Mouse (Mus musculus) granulocyte monocyte progenitor cell, adult 5-6 weeks (primary cell): ENCODE results near the gene Pdgfra. TPM values are rescaled to one million over a fixed set of nuclear protein-coding genes. Genes with fewer than 3 reads are reported as not detected.

ENCODE experiments used
- ATAC-seq: replicated peaks from 2 replicates; pipeline ENCODE4 v1.8.0; 2016; ENCODE audit warnings: mild to moderate bottlenecking, moderate TSS enrichment, inconsistent platforms; ENCODE audit not compliant: poor library complexity, severe bottlenecking
- total RNA-seq, 2 experiments: library from RNA; stranded (forward) in 1 of 2; stranded (reverse) in 1 of 2; fragments of 200-712, 200-1000 nt in 1 of 2; fragments of >200 nt in 1 of 2; fragmentation: Nextera tagmentation in 1 of 2; gene quantifications; 2 replicates each; pipeline ENCODE4 v1.2.3; 2014 to 2017

The Pdgfra gene
- total RNA-seq, 2 experiments from 2014 or later: not detected

DNA sequence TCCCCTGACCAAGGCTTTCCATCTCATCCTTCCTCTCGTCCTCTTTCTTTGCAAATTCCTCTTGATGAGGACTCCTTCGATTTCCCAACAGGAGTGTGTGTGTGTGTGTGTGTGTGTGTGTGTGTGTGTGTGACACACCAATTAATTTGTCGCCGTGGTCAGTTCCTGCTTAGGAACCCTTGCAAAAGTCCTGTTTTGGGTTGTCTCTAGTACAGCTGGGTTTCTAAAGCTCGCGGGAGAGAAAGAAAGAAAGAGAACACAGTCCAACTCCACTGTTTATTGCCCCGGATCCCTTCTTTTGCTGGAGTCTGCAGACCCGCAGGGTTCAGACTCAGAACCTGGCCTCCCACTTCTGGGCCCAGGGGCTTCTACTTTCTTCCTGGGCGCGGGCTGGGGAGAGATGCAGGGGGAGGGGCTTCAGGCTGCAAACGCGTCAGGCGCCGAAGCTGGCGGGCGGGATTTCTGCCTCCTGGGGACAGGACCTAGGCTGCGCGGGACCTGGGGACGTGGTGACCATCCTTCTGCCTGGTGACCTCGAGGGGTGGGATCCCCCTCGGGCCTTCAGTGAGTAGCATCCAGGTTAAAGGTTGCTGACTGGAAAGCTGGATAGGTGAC is 2.6 kb downstream of the Pdgfra start:
- no peak for ATAC-seq

DNA sequence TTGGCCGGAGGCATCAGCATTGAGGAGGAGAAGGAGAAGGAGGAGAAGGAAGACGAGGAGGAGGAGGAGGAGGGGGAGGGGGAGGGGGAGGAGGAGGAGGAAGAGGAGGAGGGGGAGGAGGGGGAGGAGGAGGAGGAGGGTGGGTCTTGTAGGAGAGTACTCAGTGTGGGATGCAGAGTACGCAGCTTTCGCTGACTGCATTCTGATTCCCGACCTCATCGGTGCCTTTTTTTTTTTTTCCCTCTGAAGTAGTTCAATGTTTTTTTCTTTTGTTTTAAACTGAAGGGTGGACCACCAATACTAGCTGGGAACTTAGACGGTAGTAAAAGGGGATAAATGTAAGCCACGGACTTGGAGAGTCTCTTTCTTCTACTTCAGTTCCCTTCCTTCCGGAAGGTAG is 3.2 kb downstream of the Pdgfra start:
- ATAC-seq: no peak

DNA sequence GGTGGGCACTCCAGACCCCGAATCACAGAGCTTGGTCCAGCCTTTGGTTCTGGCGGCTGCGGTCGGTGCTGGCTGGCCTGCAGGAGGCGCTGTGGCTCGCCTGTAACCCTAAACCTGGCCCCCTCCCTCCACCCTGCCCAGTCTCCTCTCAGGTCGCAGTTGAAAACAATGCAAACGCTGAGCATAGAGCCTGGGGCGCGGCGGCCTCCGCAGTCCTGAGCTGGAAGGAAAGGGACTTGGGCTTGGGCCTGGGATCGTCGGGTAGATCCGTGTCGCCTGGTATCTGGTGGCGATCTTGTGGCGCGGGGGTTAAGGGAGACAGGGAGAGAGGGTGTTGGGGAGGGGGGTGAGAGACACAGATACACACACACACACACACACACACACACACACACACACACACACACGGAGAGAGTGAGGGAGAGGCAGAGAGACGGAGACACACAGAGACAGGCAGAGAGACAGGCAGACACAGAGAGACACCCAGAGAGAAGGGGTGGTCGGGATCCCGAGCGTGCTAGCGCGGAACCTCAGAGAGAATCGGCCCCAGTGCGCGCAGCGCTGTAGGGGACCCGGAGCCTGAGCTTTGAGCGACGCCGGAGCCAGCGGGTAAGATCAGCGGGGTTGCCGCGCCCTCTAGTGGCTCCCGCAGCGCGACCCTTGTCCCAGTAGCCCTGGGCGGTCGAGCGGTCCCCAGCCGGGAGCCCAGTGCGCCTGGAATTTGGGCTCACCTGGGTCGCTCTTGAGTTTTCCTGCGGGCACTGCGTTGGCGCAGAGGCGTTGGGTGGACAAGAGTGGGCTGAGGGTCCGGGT is 3.9 kb downstream of the Pdgfra start:
- peak; percentile 74 for ATAC-seq

DNA sequence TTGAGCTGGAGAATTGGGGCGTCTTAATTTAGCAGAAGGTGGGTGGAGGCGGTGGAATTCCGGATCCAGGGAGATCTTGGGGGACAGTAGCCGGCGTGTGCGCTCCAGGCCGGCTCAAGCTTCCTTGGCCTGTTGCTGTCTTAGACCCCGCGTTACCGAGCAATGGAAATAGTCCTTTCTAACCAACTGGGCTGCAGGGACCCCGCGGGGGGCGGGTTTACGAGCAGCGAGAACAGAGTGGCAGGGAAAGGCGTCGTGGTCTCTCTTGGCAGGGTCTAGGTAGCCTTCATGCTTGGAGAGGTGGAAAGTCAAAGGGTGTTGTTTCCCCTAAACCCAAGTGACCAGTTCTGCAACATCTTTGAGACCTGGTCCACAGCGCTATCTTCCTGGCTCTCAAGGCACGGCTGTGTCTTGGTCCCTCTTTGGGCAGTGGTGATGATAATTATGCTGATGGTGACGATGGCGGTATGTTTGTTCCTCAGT is 4.5 kb downstream of the Pdgfra start:
- ATAC-seq: no peak

DNA sequence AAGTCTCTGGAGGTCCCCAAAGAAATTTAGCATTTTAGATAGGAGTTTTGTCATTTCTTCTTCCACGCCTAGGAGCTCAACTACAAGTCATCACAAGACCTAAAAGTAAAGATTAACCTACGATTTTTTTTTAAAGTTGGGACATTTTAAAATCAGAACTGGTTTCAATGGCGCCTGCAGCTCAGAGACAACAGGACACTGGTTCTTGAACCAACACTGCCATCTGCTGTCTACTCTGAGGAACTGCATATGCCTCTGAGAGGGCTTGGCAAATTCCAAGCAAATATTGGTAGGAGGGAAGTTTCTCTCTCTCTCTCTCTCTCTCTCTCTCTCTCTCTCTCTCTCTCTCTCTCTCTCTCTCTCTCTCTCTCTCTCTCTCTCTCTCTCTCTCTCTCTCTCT is 4.9 kb downstream of the Pdgfra start:
- peak; percentile 65 for ATAC-seq

DNA sequence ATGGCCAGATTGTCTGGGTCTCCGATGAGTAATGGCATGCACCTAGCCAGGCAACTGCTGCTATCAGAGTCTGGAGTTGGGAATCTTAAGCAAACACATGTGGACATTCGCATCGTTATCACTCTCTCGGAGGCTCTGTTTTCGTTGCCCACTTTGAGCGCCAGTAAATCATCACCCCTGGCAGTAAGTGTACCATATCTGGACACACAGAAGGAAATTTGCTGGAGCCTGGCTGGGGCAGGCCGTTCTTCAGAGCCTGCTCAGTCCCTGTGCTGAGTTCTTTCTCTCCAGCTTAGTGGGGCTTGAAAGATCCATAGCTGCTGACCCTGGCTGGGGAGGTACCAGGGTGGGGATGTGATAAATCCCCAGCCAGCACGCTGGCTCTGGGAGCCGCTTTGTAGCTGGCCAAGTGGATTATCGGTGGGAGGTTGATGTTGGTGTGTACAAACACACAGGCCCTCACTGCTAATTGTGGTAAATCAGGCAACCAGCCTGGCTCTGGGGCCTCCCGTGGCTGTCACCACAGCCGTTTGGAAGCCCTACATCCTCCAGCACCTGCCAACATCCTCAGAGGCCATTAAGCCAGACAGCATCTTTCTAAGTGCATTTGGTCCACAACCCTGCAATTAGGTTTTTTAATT is 8.6 kb downstream of the Pdgfra start:
- no peak for ATAC-seq

DNA sequence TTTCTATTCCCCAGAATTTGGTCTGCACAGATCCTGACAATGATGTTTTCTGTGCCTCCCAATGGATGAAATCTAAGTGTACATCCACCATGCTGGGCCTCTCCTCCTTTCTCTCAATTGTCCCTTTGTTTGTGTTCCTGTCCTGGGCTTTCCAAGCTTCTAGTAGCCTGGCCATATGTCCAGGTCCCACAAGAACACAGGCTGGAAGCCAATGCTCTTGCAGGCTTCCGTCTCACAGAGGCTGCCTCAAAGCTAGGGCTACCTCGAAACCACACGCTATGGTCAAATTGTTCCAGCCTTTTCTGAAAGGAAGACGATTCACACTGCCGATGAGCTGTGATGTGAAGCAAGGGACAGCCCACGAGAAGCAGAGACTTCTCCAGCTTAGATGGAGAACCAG is 9.5 kb downstream of the Pdgfra start:
- ATAC-seq: no peak

DNA sequence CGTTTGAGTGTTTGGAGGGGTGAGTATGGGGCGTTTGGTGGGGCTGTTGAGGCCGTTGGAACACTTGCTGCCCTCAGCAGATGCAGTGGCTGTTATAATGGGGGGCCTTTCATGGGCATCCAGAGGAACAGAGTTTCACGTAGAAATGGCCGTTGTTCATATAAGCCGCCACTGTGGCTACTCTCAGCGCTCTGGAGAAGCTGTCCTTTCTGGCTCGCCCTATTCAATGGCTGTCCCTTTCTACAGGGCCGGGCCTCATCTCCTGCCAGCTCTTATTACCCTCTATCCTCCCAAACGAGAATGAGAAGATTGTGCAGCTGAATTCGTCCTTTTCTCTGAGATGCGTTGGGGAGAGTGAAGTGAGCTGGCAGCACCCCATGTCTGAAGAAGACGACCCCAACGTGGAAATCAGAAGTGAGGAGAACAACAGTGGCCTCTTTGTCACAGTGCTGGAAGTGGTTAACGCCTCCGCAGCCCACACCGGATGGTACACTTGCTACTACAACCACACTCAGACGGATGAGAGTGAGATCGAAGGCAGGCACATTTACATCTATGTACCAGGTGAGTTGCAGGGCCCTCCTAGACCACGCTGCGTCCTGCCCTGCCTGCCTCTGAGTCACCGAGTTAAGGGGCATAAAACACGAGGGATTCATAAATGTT is 11.3 kb downstream of the Pdgfra start:
- no peak for ATAC-seq

DNA sequence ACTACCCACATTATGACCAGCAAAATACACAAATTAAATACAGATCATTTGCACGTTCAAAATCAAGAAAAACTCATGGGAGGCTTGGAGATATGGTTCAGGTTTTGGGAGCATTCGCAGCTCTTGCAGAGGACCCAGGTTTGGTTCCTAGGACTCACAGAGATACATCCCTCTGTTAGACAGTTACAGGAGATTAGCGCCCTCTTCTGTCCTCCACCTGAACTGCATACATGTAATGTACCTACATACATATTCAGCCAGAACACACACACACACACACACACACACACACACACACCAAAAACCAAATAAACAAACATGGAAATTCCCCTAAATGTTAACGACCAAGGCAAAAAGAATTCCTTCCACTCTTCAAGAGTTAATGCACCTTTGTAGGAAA is 12.6 kb downstream of the Pdgfra start:
- ATAC-seq: no peak

DNA sequence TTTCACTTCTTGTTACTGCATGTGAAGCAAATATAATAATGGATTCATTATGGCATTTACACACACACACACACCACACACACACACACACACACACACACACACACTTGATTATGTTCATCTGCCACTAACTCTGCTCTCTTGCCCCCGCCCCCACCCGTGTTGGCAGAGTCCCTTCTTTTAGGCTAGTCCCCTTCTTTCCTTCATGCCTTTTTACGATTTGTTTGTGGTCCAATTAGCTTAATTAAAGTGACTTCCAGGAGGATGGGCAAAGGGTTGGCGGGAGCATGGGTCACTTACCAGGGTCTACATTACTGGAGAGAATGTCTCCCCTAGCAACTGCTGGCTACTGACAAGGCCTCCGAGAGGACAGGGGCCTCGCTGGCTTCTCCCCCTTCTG is 17.7 kb downstream of the Pdgfra start:
- ATAC-seq: no peak

DNA sequence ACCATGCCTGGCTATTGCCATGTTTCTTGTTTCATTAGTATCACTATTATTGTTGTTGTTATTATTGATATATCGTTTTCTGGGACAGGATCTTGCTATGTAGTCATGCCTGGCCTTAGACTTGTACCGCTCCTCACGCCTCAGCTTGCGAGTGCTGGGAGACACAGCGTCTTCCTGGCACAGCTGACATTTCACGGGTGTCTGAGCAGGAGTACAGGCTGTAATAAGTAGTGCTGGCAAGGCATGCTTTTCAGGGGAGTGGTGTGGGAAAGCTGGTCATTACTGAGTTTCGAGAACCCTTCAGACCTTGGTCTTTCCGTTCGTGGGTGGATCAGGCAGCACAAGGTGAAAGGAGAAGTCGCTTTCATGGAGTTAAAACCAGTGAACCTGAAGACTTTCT is 19.8 kb downstream of the Pdgfra start:
- ATAC-seq: no peak

DNA sequence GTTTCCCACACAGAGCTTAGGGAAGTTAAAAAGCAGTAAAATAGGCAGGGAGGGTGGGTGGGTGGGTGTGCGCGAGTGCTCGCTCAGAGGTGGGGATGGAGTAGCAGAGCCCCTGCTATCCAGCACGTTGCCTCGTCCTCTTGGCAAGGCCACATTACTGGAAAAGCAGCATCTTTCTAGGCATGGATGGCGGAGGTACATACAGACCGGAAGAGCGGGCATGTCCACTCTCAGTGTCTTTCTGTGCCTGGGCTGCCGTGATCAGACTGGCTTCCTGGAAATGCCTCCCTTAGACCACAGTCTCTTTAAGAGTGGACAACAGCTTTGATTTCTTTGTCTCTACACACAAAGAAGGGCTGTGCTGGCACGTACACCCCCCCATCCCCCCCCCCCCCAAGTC is 27.2 kb downstream of the Pdgfra start:
- no peak for ATAC-seq

DNA sequence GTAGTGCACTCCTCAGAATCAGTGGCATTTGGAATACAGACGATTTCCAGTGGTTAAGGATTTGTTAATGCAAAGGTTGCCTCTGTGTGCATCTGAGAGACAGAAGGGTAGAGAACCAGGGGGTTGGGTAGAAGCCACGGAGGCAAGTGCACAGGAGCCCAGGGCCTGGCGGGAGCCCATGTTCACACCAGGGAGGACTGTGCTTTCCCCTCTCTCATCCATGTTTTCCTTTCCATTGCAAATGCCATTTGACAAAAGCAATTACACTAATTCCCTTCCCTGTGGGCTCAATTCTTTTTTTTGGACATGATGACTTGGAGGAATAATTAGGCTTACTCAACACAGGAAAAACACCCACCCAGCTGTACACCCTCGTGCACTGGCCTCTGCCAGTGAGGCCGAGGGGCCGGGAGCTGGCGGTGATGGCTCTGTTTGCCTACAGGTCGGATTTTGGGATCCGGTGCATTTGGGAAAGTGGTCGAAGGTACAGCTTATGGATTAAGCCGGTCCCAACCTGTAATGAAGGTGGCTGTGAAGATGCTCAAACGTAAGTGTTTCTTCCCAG is 27.7 kb downstream of the Pdgfra start:
- no peak for ATAC-seq

DNA sequence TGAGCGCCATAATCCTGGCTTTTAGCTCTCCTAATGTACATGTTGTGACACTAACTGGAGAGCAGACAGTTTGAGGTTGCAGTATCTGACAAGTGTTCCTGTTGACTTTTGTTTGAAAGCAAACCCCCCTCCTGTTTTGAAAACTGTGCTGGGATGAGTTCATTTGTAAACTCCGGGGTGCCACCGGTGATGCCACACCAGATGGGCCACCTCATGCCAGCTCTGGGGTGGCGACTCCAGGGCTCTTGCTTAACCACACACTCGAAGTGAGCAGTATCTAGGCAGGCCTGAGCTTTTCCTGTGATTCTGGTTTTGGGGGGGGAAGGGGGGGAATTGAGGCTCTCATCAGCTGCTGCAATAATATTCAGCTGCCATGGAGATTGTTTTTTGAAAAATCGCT is 31.6 kb downstream of the Pdgfra start:
- no peak for ATAC-seq

DNA sequence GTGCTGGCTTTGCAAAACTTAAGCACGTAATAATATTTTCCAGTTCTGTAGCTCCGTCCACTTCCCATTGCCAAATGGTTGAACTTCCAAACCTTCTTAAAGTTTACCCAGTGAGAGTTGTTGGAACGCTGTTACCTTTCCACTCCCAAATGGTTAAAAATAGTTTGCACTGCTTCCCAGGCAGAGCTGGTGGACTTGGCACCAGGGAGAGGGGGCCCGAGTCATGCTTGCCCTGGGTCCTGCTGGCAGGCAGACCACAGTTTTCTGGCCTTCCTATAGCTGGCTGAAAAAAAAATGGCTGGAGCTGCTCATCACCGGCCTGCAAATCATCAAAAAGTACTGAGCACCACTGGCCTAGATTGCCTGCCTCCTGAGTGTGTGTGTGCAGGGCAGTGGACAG is 32.0 kb downstream of the Pdgfra start:
- no peak for ATAC-seq

DNA sequence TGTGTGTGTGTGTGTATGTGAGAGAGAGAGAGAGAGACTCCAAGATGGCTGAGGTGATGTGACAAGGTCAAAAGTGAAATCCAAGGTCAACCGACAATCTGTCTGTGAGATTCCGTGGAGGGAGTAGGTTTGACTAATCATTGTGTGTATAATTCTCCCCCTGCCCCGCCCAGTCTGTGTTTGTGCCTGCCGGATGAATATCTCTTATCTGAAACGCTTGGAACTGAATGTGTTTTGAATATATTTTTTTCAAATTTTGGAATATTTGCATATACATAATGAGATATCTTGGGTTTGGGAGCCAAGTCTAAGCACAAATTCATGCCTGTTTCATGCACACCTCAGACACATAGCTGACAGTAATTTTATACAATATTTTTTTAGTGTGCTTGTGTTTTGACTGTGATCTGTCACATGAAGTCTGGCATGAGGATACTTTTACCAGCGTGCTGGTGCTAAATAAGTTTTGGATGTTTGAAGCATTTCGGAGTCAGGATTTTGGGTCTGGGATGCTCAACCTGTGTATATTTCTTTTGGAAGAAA is 32.7 kb downstream of the Pdgfra start:
- ATAC-seq: no peak

DNA sequence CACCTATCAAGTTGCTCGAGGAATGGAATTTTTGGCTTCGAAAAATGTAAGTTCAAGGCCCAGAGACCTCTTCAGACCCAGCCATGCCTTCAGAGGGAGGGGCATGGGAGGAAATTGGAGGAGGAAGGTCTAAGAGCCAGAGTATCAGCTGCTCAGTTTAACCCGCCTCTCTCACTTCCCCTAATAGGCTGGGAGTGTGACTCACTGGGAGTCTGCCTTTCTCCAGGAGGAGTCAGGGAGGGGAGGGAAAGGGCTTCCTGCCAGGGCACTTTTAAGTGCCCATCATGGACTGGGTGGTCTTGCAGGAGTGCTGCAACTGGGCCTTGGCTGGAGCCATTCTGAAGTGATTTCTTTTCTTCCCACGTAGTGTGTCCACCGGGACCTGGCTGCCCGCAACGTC is 33.5 kb downstream of the Pdgfra start:
- peak; percentile 93 for ATAC-seq

DNA sequence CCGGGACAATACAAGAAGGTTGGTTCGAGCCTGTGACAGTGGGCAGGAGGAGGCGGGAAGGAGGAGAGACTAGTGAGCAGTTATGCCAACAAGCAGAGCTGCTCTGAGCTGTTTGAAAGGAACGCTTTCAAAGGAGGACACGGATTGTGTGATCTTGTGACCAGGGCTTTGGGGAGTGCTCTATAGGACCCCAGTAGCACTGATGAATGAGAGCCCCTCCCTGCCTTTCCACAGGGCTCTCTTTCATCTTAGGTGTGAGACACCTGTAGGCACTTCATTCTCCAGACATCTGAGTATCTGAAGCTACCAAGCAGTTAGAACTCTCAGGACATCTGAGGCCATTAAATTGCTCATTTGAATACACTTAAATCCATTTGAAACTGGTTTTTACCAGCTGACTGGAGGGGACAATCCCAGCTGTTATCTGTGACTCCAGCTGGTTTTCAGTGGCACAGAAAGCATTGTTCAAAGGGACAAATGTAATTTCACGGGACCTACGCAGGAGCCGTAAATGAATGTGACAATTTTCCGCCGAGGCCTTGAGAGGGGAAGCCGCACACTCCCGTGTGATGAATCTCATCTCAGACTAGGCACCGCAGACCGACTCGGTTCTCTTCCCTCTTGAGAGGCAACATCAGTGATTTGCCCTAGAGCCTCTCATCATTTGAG is 37.4 kb downstream of the Pdgfra start:
- no peak for ATAC-seq

DNA sequence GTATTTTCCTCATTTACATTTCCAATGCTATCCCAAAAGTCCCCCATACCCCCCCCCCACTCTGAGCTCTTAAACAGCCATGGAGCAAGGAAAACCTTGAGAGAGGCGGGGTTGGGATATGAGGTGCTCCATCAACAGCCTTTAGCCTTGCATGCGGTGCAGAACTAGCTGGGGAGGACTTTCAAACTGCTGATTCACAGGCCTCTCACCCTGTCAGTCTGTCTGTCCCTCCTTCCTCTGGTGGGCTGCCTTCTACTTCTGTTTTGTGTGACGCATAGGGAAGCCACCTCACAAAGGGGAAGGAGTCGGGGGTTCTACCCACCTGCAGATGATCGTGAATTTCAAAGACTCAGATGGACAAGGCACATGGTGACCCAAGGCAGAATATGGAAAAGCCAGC is 41.0 kb downstream of the Pdgfra start:
- ATAC-seq: 0 out of 2 replicates have a peak, but pooled peaks have one; percentile 35

DNA sequence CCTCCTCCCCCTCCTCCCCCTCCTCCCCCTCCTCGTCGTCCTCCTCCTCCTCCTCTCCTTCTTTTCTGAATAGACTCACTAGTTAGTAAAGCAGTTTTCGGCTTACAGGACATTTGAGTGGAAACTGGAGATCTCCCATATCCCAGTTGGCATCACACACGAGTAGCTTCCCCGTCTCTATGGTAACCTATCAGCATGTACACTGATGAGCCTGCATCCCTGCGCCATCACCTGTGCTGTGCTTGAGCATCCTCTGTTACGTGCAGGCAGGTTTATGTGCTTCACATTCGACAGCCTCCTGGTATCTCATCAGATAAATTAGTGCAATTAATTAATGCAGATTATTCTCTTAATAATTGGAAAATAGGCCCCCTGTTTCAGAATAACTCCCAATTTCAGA is 46.3 kb downstream of the Pdgfra start:
- ATAC-seq: no peak
